Mouse (Mus musculus) gastrocnemius, postnatal 36 days (tissue): Measurements from ENCODE around the gene Fam189a1. TPM values are rescaled to one million over a fixed set of nuclear protein-coding genes. Genes with fewer than 3 reads are reported as not detected.

Experiments
- microRNA-seq, 2 experiments: library from miRNA; unstranded; fragments of <30 nt; microRNA quantifications; one replicate each; pipeline ENCODE4 v1.2.0; 2021
- total RNA-seq, 2 experiments: library from RNA; stranded (reverse); gene quantifications; 2 replicates each; pipeline ENCODE4 v1.2.3; 2021

Fam189a1 gene
- total RNA-seq, 2 experiments from 2014 or later, result not detected

Small RNA genes within 50 kb of the gene (microRNA-seq; reads per million reads assigned to microRNA genes)
- gene Gm25249, result 0 reads per million in 2 experiments
